Mouse (Mus musculus) small intestine, adult 2 months (tissue): ENCODE data around the gene Coro7. TPM values are rescaled to one million over a fixed set of nuclear protein-coding genes. Genes with fewer than 3 reads are reported as not detected.

Experiments
- H3K27ac ChIP-seq: fragments of 200-500 bp; 2 replicates; pipeline ENCODE4 v1.5.1; 2012; ENCODE audit warnings: low read depth, low read length, control low read depth, inconsistent platforms; ENCODE audit not compliant: insufficient read depth
- H3K27me3 ChIP-seq: fragments of 200-500 bp; 2 replicates; pipeline ENCODE4 v1.6.1; 2012; ENCODE audit warnings: mild to moderate bottlenecking, moderate library complexity, low read length, inconsistent platforms; ENCODE audit not compliant: control insufficient read depth, insufficient read depth
- H3K36me3 ChIP-seq: fragments of 200-500 bp; 2 replicates; pipeline ENCODE4 v1.6.1; 2012; ENCODE audit warnings: mild to moderate bottlenecking, low read length, control low read depth, inconsistent platforms; ENCODE audit not compliant: control insufficient read depth, insufficient read depth
- H3K4me1 ChIP-seq: fragments of 200-500 bp; 2 replicates; pipeline ENCODE4 v1.6.1; 2012; ENCODE audit warnings: low read length, inconsistent platforms, mixed read lengths; ENCODE audit not compliant: control insufficient read depth, insufficient read depth, insufficient read length
- H3K4me3 ChIP-seq: fragments of 200-500 bp; 2 replicates; pipeline ENCODE4 v1.5.1; 2012; ENCODE audit warnings: low read depth, mild to moderate bottlenecking, control low read depth, inconsistent platforms, low read length, moderate library complexity
- CTCF ChIP-seq: fragments of 200-500 bp; IDR thresholded peaks from 2 replicates; pipeline ENCODE4 v1.5.1; 2012; ENCODE audit warnings: low read depth, mild to moderate bottlenecking, control low read depth, inconsistent platforms, low read length, moderate library complexity, mixed read lengths; ENCODE audit not compliant: insufficient replicate concordance, insufficient read length; ENCODE audit errors: extremely low read depth
- POLR2A ChIP-seq: fragments of 200-500 bp; IDR thresholded peaks from 2 replicates; pipeline ENCODE4 v1.6.1; 2012; ENCODE audit warnings: low read depth, mild to moderate bottlenecking, control low read depth, inconsistent platforms, low read length, moderate library complexity
- WGBS: fragments of 180-500 bp; shearing (Covaris S2); methylation state at CpG from one replicate; pipeline ENCODE4 v1.1.7; 2018; 5-methylcytosine and 5-hydroxymethylcytosine counted together
- polyA plus RNA-seq: library from polyadenylated mRNA; depleted of rRNA; stranded (reverse); fragments of >200 nt; gene quantifications from 2 replicates; pipeline ENCODE4 v1.2.3, GENCODE M21; 2012

Gene Coro7
- polyA plus RNA-seq, 1 experiment, result 86.6 TPM

DNA sequence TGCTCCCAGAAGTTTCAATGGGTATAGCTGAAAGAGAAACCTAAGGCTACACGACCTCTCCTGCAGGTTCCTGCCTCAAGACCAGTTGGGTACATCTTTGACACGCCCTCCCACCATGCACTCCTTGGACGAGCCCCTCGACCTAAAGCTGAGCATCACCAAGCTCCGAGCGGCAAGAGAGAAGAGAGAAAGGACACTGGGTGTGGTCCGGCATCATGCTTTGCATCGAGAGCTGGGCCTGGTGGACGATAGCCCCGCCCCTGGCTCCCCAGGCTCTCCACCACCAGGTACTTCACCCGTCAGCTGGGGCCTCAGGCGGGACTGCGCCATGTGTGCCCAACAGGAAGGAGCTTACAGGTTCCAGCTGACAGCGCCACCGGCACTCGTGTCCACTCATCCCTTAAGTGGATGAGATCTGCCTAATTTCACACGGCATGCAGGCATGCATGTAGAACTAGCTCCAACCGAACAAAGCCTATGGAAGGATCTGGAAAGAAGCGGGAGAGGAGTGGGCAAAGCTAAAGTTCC, 71.0 kb downstream of the Coro7 start:
- no peaks in the 10 kb centered on the region for H3K27me3 ChIP-seq
- H3K4me1 ChIP-seq, result peaks cover 23% of the 10 kb centered on the region
- 74% methylated on average over 19 of the region's 19 CpGs for WGBS
- no peak overlapping the region for H3K27ac ChIP-seq
- TF ChIP-seq POLR2A (no peak), CTCF (no peak)
- H3K36me3 ChIP-seq, result no peaks in the 10 kb centered on the region
- H3K4me3 ChIP-seq, result no peak overlapping the region

- no peaks in the 10 kb centered on the region for H3K27me3 ChIP-seq
- TF ChIP-seq CTCF, result peak; percentile 97
- TF ChIP-seq POLR2A, result no peak; the same call in 1 of the 2 replicates
- 39% methylated on average over 9 of the region's 9 CpGs for WGBS
- peaks cover 25% of the 10 kb centered on the region for H3K4me1 ChIP-seq
- no peak overlapping the region for H3K4me3 ChIP-seq
- H3K36me3 ChIP-seq, result no peaks in the 10 kb centered on the region
- no peak overlapping the region for H3K27ac ChIP-seq
Observed at GRCm38 (mm10) chr16:4607818-4608531, 71.6 kb downstream of the Coro7 start.

DNA sequence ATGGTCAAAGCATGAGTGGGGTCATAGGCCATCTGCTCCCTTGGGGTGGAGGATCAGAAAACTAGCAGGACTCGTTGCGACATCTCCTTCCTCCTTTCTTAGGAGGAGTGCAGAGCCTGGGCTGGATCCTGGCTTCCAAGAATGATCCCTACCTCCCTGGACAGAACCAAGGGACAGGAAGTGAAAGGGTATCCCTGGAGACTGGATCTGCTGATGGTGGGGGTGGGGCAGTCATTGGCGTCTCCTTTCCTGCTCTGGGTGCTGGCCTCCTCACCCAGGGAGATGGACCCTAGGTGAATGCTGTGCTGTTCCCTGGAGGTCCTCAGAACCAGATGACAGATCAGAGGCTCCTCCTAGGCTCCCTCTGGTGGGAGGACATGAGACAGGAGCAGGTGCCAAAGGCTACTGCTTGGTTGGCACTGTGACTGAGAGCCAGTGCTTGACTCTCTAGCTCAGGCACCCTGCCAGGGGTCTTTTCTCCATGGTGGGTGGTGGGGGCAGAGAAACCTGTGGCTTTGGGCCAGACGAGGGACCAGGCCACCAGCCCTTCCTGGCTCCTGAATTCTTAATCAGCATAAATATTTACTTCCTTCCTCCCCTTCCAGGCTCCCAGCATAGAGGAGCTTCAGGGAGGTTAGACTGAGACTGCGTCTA, 73.0 kb downstream of the Coro7 start:
- Histone ChIP-seq H3K4me3 (no peak overlapping the region), H3K27ac (peak overlapping the region; percentile 60), H3K36me3 (no peaks in the 10 kb centered on the region), H3K27me3 (no peaks in the 10 kb centered on the region), H3K4me1 (peaks cover 34% of the 10 kb centered on the region)
- TF ChIP-seq POLR2A (no peak), CTCF (peak; percentile 66; the same call in 1 of the 2 replicates)
- 21% methylated on average over 5 of the region's 5 CpGs for WGBS

- TF ChIP-seq POLR2A, result no peak
- peak overlapping the region; percentile 60 for H3K27ac ChIP-seq
- no peaks in the 10 kb centered on the region for H3K27me3 ChIP-seq
- H3K4me1 ChIP-seq, result peaks cover 34% of the 10 kb centered on the region
- no peaks in the 10 kb centered on the region for H3K36me3 ChIP-seq
- 53% methylated on average over 13 of the region's 13 CpGs for whole genome bisulfite sequencing
- H3K4me3 ChIP-seq, result no peak overlapping the region
Observed at GRCm38 (mm10) chr16:4605514-4606131, 74.0 kb downstream of the Coro7 start.

DNA sequence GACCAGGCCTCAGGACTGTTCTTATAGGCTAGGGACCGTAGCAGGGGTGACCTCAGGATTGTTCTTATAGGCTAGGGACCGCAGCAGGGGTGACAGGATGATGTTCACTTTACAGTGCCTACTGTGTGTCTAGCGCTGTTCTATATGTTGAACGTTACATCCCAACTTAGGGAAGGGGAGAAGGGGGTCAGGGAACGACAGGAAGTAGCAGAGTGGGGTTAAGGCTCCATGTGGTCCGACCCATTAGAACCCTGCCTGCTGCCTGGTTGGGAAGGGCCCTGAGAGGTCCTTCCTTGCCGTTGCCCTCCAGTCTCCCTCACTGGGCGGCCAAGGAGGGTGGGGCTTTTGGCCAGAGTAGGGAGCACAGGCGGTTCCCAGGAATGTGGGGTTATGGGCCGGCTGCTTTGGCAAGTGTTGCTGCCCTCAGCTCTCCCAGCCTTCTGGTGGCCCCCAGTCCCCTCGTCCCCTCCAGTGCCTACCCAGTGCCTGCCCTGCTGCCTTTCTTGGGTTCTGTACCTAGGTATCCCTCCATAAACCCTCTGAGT, 75.2 kb downstream of the Coro7 start:
- no peak for TF ChIP-seq POLR2A
- TF ChIP-seq CTCF, result no peak
- Histone ChIP-seq H3K4me1 (peaks cover 34% of the 10 kb centered on the region), H3K27me3 (no peaks in the 10 kb centered on the region), H3K4me3 (no peak overlapping the region), H3K36me3 (no peaks in the 10 kb centered on the region), H3K27ac (no peak overlapping the region)
- WGBS, result 70% methylated on average over 11 of the region's 11 CpGs

DNA sequence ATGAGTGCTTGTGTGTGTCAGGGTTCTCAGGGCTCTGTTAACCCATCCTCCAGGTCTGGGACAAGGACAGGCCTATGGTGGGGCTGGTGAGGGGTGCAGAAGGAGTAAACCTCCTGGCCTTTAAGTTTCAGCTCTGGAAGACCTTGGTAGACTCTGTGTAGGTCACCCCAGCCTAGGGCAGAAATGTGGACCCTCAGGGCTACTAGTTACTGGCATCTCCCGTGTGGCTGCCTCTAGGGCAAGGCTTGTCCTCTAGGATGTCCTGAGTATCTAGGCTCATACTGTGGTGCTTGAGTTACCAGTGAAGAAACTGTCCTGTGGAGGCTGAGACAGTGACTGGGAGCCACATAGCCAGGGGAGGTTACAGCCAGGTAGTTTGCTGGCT, 76.1 kb downstream of the Coro7 start:
- H3K36me3 ChIP-seq, result no peaks in the 10 kb centered on the region
- 84% methylated on average over 1 of the region's 1 CpGs for WGBS
- H3K27me3 ChIP-seq, result no peaks in the 10 kb centered on the region
- H3K27ac ChIP-seq, result no peak overlapping the region
- H3K4me1 ChIP-seq, result peaks cover 34% of the 10 kb centered on the region
- no peak overlapping the region for H3K4me3 ChIP-seq
- no peak for TF ChIP-seq POLR2A
- no peak for TF ChIP-seq CTCF

- Histone ChIP-seq H3K27me3 (no peaks in the 10 kb centered on the region), H3K36me3 (no peaks in the 10 kb centered on the region), H3K4me1 (peaks cover 34% of the 10 kb centered on the region), H3K4me3 (no peak overlapping the region), H3K27ac (no peak overlapping the region)
- 73% methylated on average over 7 of the region's 7 CpGs for WGBS
- TF ChIP-seq CTCF (no peak), POLR2A (no peak)
Observed at GRCm38 (mm10) chr16:4602766-4603452, 76.7 kb downstream of the Coro7 start.
